Mouse (Mus musculus): ENCODE measurements at regions not wholly inside any gene's neighbourhood (a gene's known extent, or its start where the extent isn't known, plus 50 kb on each side); places are given as distances from the start of the nearest gene placed in this dataset.

GRCm38 (mm10) chr13:44103340-44103739, 318.8 kb downstream of the Cd83 start:
- Histone ChIP-seq H3K4me1 (replicated peaks; ENCODE audit: low read depth, low read length) (peaks cover 21% of the 10 kb centered on the region), H3K4me3 (replicated peaks; ENCODE audit: low read length) (no peak overlapping the region), H3K27me3 (ENCODE audit: insufficient read depth, low read length) (peaks cover 13% of the 10 kb centered on the region; the same call in 1 of the 2 replicates), H3K9me3 (ENCODE audit: low read length) (no peaks in the 10 kb centered on the region), H3K36me3 (ENCODE audit: insufficient read depth, low read length) (no peaks in the 10 kb centered on the region)
- TF ChIP-seq POU5F1 (IDR thresholded peaks at IDR 0.05; ENCODE audit: borderline replicate concordance, low read length) (no peak), CTCF (conservative IDR thresholded peaks at IDR 0.05; ENCODE audit: low read length) (no peak), NANOG (IDR thresholded peaks at IDR 0.05; ENCODE audit: borderline replicate concordance, low read length) (no peak)

- peaks cover 16% of the 10 kb centered on the region for H3K4me1 ChIP-seq (replicated peaks; ENCODE audit: low read depth, low read length)
- H3K36me3 ChIP-seq (ENCODE audit: insufficient read depth, low read length) = no peaks in the 10 kb centered on the region
- peaks cover 13% of the 10 kb centered on the region; the same call in 1 of the 2 replicates for H3K27me3 ChIP-seq (ENCODE audit: insufficient read depth, low read length)
- no peak overlapping the region for H3K4me3 ChIP-seq (replicated peaks; ENCODE audit: low read length)
- H3K9me3 ChIP-seq (ENCODE audit: low read length) = no peaks in the 10 kb centered on the region
- no peak for TF ChIP-seq NANOG (IDR thresholded peaks at IDR 0.05; ENCODE audit: borderline replicate concordance, low read length)
- TF ChIP-seq POU5F1 (IDR thresholded peaks at IDR 0.05; ENCODE audit: borderline replicate concordance, low read length) = no peak
- TF ChIP-seq CTCF (conservative IDR thresholded peaks at IDR 0.05; ENCODE audit: low read length) = no peak
Observed at GRCm38 (mm10) chr13:44105161-44105560, 320.6 kb downstream of the Cd83 start.

DNA sequence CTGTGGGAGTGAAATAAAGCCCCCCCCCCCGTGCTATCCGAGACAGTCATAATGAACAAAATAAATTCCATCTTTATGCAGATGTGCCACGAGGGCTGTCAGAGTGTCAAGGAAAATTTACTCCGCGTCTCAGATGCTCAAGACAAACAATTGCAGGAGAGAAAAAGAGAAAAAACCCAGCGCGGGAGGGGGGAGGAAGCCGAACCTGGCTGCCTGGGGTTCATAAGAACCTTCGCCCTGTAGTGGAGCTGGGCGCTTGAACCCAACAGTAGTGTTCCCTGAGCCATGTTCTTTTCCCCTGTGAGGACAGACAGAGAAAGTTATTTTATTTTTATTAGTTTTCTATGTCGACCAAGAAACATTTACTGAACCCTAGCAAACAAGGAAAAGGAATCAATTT, 324.1 kb downstream of the Cd83 start:
- Histone ChIP-seq H3K4me3 (replicated peaks; ENCODE audit: low read length) (no peak overlapping the region), H3K27me3 (ENCODE audit: insufficient read depth, low read length) (no peaks in the 10 kb centered on the region), H3K4me1 (replicated peaks; ENCODE audit: low read depth, low read length) (no peaks in the 10 kb centered on the region), H3K9me3 (ENCODE audit: low read length) (no peaks in the 10 kb centered on the region), H3K36me3 (ENCODE audit: insufficient read depth, low read length) (no peaks in the 10 kb centered on the region)
- TF ChIP-seq POU5F1 (IDR thresholded peaks at IDR 0.05; ENCODE audit: borderline replicate concordance, low read length) (no peak), NANOG (IDR thresholded peaks at IDR 0.05; ENCODE audit: borderline replicate concordance, low read length) (no peak), CTCF (conservative IDR thresholded peaks at IDR 0.05; ENCODE audit: low read length) (no peak)

DNA sequence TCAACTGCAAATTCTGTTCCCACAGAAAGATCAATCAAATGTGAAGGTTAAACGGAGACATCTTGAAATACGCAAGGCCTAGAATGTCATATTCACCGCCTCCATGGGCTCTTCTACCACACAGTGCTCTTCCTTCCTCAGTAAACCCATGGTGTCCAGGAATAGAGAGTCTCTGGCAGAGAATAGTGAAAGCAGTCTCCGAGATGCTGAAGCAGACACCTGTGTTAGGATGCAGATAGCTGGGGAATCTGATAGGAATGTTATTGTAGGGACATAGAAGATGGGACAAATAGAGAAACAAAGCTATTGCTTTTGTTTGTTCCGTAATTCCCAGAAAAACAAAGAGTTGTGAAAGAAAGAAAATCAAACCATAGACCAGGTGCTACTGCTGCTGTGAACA, 328.5 kb downstream of the Cd83 start:
- Histone ChIP-seq H3K9me3 (ENCODE audit: low read length) (no peaks in the 10 kb centered on the region), H3K27me3 (ENCODE audit: insufficient read depth, low read length) (no peaks in the 10 kb centered on the region), H3K4me1 (replicated peaks; ENCODE audit: low read depth, low read length) (no peaks in the 10 kb centered on the region), H3K4me3 (replicated peaks; ENCODE audit: low read length) (no peak overlapping the region), H3K36me3 (ENCODE audit: insufficient read depth, low read length) (no peaks in the 10 kb centered on the region)
- TF ChIP-seq CTCF (conservative IDR thresholded peaks at IDR 0.05; ENCODE audit: low read length) (no peak), NANOG (IDR thresholded peaks at IDR 0.05; ENCODE audit: borderline replicate concordance, low read length) (no peak), POU5F1 (IDR thresholded peaks at IDR 0.05; ENCODE audit: borderline replicate concordance, low read length) (no peak)

DNA sequence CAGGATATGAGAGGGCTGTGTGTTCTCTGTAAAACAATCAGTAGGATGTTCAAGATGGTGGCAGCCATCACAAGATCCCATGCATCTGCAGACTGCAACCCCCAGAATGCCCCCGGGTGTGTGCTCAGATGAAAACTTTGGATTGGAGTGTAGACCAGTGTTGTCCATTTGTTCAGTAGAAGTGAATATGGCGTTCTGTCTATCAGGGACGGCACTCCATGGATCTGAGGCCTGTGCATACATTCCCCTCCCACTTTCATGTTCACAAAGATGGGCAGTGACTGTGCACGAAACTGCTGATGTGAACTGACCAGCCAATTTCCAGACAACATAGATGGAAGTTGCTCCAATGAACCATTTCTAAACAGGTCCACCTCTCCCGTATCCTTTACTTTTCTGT, 330.3 kb downstream of the Cd83 start:
- Histone ChIP-seq H3K27me3 (ENCODE audit: insufficient read depth, low read length) (no peaks in the 10 kb centered on the region), H3K4me1 (replicated peaks; ENCODE audit: low read depth, low read length) (no peaks in the 10 kb centered on the region), H3K36me3 (ENCODE audit: insufficient read depth, low read length) (no peaks in the 10 kb centered on the region), H3K4me3 (replicated peaks; ENCODE audit: low read length) (no peak overlapping the region), H3K9me3 (ENCODE audit: low read length) (no peaks in the 10 kb centered on the region)
- TF ChIP-seq POU5F1 (IDR thresholded peaks at IDR 0.05; ENCODE audit: borderline replicate concordance, low read length) = no peak
- TF ChIP-seq CTCF (conservative IDR thresholded peaks at IDR 0.05; ENCODE audit: low read length) = no peak
- TF ChIP-seq NANOG (IDR thresholded peaks at IDR 0.05; ENCODE audit: borderline replicate concordance, low read length) = no peak

GRCm38 (mm10) chr13:44117841-44118240, 333.3 kb downstream of the Cd83 start:
- Histone ChIP-seq H3K27me3 (ENCODE audit: insufficient read depth, low read length) (no peaks in the 10 kb centered on the region), H3K4me1 (replicated peaks; ENCODE audit: low read depth, low read length) (peaks cover 24% of the 10 kb centered on the region), H3K4me3 (replicated peaks; ENCODE audit: low read length) (no peak overlapping the region), H3K36me3 (ENCODE audit: insufficient read depth, low read length) (no peaks in the 10 kb centered on the region), H3K9me3 (ENCODE audit: low read length) (no peaks in the 10 kb centered on the region)
- no peak for TF ChIP-seq CTCF (conservative IDR thresholded peaks at IDR 0.05; ENCODE audit: low read length)
- TF ChIP-seq POU5F1 (IDR thresholded peaks at IDR 0.05; ENCODE audit: borderline replicate concordance, low read length) = no peak
- TF ChIP-seq NANOG (IDR thresholded peaks at IDR 0.05; ENCODE audit: borderline replicate concordance, low read length) = no peak

DNA sequence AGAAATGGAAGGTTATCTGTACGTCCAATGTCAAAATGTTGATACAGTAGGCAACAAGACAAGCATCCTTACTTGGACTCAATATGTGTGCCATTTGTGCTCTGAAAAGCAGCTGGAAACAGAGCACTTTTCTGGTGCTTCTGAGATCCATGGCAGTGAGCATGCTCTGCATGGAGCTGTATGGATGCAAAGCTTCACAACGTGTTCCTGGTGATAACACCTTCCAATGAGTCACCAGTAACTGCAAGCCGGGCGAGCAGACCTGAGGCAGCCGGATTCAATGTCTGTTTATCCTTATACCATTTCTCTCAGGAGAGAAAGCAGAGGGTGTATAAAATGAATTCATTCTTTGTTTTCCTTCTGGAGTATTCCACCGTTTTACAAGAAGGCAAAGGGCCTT, 334.3 kb downstream of the Cd83 start:
- no peaks in the 10 kb centered on the region for H3K36me3 ChIP-seq (ENCODE audit: insufficient read depth, low read length)
- H3K4me1 ChIP-seq (replicated peaks; ENCODE audit: low read depth, low read length) = peaks cover 25% of the 10 kb centered on the region
- no peaks in the 10 kb centered on the region for H3K27me3 ChIP-seq (ENCODE audit: insufficient read depth, low read length)
- TF ChIP-seq CTCF (conservative IDR thresholded peaks at IDR 0.05; ENCODE audit: low read length) (no peak), POU5F1 (IDR thresholded peaks at IDR 0.05; ENCODE audit: borderline replicate concordance, low read length) (no peak), NANOG (IDR thresholded peaks at IDR 0.05; ENCODE audit: borderline replicate concordance, low read length) (no peak)
- no peaks in the 10 kb centered on the region for H3K9me3 ChIP-seq (ENCODE audit: low read length)
- no peak overlapping the region for H3K4me3 ChIP-seq (replicated peaks; ENCODE audit: low read length)

DNA sequence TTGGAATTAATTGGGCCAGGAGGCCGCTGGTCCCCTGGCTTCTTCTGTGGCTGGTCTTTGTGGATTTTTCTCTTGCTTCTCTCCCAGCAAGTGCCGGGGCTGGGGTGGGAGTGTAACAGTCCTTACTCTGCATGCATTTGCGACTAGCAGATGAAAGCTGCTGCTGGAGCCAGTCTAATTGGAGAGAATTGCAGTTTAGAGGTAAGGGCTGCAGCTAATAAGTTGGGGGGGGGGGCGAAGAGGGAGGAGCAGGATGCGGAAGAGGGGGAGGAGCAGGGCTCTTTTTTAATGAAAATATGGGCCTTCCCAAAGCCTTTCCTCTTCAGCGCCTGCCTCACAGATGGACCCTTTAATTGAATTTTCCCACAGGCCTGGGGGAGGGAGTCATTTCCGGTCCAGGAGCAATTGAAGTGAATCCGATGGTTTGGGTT, 336.7 kb downstream of the Cd83 start:
- Histone ChIP-seq H3K4me3 (replicated peaks; ENCODE audit: low read length) (no peak overlapping the region), H3K27me3 (ENCODE audit: insufficient read depth, low read length) (no peaks in the 10 kb centered on the region), H3K36me3 (ENCODE audit: insufficient read depth, low read length) (no peaks in the 10 kb centered on the region), H3K4me1 (replicated peaks; ENCODE audit: low read depth, low read length) (peaks cover 32% of the 10 kb centered on the region), H3K9me3 (ENCODE audit: low read length) (no peaks in the 10 kb centered on the region)
- TF ChIP-seq NANOG (IDR thresholded peaks at IDR 0.05; ENCODE audit: borderline replicate concordance, low read length) (no peak), CTCF (conservative IDR thresholded peaks at IDR 0.05; ENCODE audit: low read length) (no peak)

DNA sequence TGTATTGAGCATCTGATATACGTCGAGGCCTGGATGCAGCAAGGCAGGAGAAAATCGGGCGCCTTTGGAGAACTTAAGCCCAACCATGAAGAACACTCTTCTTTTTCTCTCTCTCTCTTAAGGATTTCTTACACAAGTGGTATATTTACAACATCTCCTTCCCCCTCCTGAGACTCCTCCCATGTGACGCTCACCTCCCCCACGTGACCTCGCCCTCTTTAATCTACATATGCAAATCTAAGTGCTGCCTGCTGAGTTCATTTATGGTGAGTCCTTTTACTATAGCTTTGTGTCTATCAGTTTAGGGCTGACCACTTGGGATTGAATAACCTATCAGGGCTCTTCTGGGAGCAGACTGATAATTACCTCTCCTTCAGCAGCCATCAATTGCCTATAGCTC, 337.4 kb downstream of the Cd83 start:
- Histone ChIP-seq H3K4me1 (replicated peaks; ENCODE audit: low read depth, low read length) (peaks cover 38% of the 10 kb centered on the region), H3K4me3 (replicated peaks; ENCODE audit: low read length) (no peak overlapping the region), H3K36me3 (ENCODE audit: insufficient read depth, low read length) (no peaks in the 10 kb centered on the region), H3K9me3 (ENCODE audit: low read length) (no peaks in the 10 kb centered on the region), H3K27me3 (ENCODE audit: insufficient read depth, low read length) (no peaks in the 10 kb centered on the region)
- TF ChIP-seq CTCF (conservative IDR thresholded peaks at IDR 0.05; ENCODE audit: low read length) (no peak), POU5F1 (IDR thresholded peaks at IDR 0.05; ENCODE audit: borderline replicate concordance, low read length) (no peak), NANOG (IDR thresholded peaks at IDR 0.05; ENCODE audit: borderline replicate concordance, low read length) (no peak)

Measured in E14TG2a.4 (cell line).